Mouse (Mus musculus) lung, adult 18-20 months (tissue): ENCODE measurements around the gene Hist1h2bf.
"Not testable (repeated sequence)": the region's sequence is repeated elsewhere in the genome, so short reads cannot be mapped to it uniquely, and the experiment has no call there.

Source experiments
- DNase-seq, 2 experiments: peaks; one replicate each; pipeline ENCODE4 v3.0.0; 2022; ENCODE audit warnings: mixed read lengths in 2 of 2

Gene Hist1h2bf

DNA sequence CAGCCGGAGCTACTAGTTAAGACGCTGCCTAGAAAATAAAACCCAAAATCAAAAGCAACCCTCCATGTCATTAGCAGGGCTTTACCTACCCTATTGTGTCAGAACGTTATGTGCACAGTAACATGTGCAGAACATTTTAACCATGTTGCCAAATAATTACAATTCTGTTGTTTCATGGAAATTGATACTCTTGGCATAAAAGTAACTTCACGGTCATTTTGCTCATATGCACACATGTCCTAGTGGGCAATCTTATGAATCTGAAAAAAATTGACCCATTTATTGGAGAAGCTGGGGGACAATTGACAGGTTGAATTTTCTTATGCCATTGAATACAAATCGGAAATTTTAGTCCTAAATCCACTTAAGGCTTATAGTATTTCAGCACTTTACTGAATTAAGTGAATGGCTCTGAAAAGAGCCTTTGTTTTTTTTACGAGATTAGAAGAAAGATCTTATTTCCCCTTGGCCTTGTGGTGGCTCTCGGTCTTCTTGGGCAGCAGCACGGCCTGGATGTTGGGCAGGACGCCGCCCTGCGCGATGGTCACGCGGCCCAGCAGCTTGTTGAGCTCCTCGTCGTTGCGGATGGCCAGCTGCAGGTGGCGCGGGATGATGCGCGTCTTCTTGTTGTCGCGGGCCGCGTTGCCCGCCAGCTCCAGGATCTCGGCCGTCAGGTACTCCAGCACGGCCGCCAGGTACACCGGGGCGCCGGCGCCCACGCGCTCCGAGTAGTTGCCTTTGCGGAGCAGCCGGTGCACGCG lies 3.6 kb downstream of the Hist1h2bf start:
- not testable (repeated sequence) for DNase-seq

DNA sequence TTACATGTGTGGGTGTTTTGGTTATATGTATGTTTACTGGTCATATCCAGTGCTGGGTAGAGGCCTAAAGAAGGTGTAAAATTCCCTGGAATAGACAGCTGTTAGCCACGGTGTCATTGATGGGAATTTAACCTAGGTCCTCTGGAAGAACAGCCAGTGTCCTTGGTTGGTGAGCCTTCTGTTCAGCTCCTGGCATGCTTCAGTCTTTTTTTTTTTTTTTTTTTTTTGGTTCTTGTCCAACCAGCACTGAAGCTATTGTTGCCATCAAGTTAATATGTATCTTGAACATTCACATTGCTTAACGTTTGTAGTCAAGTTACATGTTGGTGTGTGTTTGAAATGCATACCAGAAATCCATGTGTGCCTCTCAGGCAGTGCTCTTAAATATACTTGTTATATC lies 9.5 kb downstream of the Hist1h2bf start:
- DNase-seq: no peak

DNA sequence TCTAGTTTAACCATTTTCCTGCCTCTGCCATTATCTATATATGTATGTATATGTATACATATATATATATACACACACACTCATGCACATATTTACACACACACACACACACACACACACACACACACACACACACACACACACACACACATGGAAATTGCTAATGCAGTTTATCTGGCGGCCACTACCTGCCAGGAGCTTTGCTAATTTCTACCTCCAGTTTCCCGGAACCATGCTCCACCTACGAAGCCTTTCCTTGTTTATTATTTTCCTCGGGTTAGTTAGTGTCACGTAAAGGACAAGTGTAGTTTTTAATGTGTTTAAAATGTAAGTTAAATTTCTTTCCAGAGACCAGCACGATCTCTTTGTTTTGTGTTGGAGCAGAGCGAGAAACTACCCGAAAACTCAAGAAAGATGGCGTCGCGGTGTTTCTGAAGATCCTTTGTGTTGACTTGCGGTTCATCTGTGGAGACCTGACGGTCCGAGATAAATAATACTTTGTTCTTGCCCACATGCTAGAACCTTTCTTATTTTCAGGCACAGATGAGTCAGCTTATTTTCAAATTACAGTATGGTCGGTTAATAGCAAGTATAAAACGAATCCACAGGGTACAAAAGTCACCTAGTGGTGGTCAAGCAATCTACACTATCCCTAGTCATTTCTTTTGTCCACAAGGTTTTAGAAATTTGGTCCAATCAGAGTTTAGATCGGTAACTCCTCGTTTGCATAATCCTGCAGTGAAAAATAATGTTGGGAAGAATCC lies 11.1 kb downstream of the Hist1h2bf start:
- no peak for DNase-seq

DNA sequence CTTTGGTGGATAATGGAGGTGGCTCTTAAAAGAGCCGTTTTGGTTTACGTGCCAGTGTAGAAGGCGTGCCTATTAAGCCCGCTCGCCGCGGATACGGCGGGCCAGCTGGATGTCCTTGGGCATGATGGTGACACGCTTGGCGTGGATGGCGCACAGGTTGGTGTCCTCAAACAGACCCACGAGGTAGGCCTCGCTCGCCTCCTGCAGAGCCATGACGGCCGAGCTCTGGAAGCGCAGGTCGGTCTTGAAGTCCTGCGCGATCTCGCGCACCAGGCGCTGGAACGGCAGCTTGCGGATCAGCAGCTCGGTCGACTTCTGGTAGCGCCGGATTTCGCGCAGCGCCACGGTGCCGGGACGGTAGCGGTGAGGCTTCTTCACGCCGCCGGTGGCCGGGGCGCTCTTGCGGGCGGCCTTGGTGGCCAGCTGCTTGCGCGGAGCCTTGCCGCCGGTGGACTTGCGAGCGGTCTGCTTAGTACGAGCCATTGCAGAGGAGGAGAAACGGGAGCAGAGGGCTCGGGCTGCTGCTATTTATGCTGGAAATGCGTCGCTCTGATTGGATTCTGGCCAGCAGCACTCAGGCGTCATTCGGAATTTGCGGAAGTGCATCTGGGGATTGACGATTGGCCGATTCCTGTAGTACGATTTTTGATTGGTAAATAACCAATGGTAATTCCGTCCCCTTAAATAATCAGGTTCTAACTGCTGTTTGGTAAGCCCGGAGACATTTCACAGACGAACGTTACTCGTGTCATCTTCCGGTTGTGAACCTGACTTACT lies 11.9 kb downstream of the Hist1h2bf start, which contains the start of gene Hist1h3e:
TSS of gene Hist1h3e (minus strand) at position 487 of the 777 bp plus-strand sequence.
- peak; percentile 92 to 94 for DNase-seq

DNA sequence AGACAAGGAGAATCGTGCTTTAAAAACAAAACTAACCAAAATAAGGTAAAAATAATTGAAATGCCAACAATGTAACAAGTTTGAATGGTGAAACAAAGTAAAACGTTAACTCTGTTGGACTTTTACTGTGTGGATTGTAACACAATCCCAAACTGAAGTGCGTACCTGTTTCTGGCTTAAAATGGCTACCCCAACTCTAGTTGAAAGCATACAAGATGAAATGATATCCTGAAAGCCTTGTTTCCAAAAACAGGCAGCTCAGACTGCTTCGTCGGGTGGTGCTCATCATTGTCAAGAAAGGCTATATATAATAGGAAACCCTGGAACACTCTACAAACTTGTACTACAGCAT lies 12.5 kb downstream of the Hist1h2bf start:
- DNase-seq: not testable (repeated sequence)

DNA sequence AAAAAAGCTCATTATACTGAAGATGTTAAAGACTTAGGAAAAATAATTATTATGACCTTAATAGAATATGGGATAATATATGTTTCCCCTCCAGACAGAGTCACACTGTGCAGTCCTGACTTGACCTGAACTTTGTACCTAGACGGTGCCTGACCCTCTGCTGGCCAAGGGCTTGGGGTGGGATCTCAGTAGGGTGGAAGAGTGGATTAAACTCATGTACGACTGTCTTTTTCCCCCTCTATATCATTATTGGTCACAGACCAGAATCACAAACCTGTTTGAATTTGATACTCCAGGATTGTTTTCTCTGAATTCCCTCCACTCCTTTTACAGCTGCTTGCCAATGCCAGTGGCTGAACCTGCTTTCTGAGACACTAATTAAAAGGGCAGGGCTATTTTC lies 13.3 kb downstream of the Hist1h2bf start:
- not testable (repeated sequence) for DNase-seq

DNA sequence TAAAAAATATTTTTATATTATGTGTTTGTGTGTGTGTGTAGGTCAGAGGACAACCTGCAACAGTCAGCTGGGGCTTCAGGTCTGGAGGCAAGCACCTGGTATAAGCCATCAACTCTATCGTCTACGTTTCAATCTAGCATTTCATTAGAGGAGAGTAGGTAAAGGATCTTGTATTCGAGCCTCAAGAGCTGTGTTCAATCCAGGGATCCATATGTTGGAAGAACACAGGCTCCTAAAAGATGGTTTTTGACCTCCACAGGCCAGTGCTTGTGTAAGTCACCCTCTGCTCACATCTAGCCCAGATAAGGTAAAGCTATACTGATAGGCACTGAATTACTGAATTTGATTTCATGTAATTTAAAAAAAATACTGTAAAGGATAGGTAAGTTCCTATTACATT lies 17.1 kb downstream of the Hist1h2bf start:
- no peak for DNase-seq

DNA sequence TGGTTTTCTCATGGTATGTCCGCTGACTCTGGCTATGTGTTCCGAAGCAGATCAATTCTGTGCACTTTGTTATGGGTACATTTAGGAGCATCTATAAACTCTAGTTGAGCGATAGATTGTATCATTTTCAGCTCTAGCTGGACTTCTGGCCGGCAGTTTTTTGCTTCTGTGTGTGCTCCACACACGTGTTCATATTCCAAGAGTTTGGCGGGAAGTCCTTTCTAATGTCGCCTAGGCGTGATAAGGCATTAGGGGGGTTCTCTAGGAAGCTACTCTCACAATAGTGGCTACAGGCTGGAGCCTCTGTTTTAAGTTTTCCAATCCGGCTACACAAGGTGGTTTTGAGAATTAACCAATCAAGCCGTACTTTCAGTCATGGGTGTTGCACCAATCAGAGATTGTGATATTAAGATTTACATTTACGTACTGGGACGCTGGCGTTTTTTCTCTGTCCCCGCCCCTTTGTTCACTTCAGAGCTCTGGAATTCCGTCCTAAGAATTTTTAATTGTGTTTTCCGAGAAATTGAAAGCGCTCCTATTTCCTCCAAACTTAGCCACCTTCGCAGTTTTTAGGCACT lies 18.1 kb downstream of the Hist1h2bf start:
- peak; percentile 51 to 81 for DNase-seq

DNA sequence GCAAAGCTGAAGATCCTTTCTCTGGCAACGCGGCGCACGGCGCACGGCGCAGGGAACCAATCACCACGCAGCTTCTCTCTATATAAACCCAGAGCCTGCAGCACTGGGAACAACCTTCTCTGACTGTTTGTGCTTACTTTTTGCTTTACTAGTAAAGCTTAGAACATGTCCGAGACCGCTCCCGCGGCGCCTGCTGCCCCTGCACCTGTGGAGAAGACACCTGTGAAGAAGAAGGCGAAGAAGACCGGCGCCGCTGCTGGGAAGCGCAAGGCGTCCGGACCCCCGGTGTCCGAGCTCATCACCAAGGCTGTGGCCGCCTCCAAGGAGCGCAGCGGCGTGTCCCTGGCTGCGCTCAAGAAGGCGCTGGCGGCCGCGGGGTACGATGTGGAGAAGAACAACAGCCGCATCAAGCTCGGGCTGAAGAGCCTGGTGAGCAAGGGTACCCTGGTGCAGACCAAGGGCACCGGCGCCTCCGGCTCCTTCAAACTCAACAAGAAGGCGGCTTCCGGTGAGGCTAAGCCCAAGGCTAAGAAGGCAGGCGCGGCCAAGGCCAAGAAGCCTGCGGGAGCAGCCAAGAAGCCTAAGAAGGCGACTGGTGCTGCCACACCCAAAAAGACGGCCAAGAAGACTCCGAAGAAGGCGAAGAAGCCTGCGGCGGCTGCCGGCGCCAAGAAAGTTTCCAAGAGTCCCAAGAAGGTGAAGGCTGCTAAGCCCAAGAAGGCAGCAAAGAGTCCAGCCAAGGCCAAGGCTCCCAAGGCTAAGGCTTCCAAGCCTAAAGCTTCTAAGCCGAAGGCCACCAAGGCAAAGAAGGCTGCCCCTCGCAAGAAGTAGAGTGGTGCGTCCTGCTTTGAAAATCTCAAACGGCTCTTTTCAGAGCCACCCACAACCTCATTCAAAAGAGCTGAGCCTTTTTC lies 18.8 kb downstream of the Hist1h2bf start:
- peak; percentile 64 to 70 for DNase-seq

DNA sequence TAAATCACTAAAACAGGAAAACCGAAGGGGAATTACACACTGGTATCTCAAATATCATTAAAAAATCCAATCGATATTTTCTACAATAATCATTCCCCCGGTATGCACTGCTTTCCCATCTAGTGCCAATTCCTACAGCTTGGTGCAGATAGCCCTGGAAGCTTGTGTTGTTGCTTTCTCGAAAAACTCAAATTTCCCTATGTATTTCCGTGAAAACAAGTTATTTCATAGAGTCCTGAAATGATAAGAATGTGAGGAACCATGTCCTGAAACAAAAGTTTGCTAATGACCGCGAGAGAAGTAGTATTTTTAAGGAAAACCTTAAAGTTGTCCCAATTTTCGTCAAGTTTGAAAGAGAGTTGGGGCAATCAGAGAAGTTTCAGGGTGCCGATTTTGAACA lies 19.6 kb downstream of the Hist1h2bf start:
- DNase-seq: no peak

DNA sequence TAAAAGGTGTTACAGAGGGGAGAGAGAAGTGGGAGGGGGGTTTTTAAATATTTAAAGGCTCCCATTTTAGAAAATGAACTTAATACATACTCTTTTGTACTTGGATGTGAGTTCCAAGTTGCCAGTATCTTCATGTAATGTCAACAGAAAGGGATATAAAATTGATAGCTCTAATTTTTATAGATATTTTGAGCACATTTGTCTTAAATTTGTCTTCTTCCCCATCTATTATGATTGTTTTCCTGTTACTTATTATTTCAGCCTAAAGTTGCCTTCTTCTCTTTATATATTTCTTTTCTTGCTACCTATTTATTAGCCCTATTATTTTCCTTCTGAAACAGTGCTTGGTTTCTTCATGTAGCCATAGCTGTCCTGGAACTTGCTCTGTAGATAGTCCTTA lies 21.0 kb downstream of the Hist1h2bf start, which contains the start of gene Hist1h1d:
TSS of gene Hist1h1d (plus strand) at position 301 of the 400 bp plus-strand sequence.
- DNase-seq: no peak

DNA sequence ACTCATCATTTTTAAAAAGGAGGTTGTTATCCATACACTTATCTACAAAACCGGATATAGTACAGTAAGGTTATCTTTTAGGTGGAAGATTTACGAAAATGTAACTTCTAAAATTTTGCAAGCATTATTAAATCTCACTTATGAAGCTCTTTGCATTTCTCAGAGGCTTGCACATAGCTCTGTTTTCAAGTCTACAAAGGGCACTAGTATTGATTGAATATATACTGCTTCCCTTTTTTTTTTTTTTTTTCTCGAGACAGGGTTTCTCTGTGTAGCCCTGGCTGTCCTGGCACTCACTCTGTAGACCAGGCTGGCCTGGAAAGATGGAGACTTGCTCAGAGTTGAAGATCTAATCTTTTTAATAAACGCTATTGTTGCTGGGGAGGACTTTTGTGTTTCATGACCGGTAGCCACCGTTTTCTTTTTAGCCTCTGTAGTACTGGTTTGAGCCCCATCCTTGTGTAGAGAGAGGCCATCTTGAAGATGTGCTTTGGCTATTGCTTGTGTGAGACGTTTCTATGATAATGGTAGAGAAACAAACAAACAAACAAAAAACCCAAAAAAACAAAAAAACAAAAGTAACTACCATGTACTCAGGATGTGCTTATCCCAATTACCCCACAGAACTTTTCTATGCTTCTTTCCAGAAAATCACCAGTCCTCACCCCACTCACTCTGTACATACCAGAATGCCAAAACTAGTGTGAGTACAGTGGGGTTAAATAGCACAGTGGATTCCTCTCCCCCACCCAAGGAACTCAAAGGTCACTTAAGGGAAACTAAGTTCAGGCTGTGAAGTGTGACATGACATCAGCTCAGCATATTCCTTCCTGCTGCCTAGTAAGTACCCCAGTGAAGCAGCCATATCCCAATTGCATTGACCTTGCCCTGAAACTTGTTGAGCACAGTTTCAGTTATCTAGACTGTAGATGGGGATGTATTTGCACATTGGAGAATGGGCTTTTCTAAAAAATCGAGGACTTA lies 21.8 kb downstream of the Hist1h2bf start:
- DNase-seq: no peak

DNA sequence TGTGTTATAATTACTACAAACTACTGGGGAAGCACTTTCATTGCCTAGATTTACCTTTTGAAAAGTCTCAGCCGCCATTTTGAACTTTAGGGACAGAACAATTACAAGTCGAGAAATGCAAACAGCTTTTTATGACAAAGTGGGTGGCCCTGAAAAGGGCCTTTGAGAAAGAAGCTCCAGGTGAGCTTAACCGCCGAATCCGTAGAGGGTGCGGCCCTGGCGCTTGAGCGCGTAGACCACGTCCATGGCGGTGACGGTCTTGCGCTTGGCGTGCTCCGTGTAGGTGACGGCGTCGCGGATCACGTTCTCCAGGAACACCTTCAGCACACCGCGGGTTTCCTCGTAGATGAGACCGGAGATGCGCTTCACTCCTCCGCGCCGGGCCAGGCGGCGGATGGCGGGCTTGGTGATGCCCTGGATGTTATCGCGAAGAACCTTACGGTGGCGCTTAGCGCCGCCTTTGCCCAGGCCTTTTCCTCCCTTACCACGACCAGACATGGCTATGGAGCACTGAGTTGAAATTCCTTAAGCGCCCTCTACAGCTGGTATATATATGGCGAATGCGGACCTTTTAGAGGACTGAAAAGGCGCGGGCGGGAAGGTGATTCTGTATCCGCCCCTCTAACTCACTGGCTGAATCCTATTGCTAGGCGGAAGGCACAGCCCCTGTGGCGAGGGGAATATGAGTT lies 22.7 kb downstream of the Hist1h2bf start, which contains the start of gene Hist1h4f:
TSS of gene Hist1h4f (minus strand) at position 503 of the 689 bp plus-strand sequence.
- DNase-seq: peak; percentile 81 to 90

DNA sequence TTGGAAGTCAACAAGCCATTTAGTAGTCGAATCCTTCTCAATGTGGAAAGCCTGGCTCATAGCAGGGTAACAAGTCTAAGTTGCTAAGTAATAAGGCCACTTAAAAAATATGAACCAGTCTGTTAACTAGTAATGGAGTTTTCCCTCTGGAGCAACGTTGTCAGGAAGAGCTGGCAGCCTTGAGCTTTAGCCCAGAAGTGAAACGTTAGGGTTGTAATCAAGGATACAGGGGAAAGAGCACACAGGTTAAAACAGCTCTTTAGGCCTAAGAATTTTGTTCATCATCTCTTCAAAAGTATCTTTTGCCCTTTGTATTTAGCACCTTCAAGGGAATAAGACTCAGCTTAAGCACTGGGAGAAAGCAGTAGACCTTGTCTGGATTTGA lies 23.2 kb downstream of the Hist1h2bf start:
- no peak for DNase-seq

DNA sequence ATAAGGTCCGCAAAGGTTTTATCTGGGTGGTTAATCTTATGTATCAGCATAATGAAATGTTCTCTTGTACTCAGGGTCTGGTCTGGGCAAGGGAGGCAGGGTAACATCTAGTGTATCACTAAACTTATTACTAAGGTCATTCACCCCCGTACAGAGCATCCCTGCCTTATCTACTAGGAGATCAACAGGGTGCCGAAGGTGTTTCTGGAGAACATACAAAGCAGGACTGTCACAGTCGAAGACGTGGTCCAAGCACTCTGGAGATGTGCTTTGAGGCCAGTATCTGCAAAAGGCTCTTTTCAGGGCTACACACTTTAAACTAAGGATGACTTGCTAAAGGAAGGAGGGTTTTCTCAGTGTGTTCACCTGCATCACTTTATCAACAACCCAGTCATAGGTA lies 27.3 kb downstream of the Hist1h2bf start:
- no peak for DNase-seq

DNA sequence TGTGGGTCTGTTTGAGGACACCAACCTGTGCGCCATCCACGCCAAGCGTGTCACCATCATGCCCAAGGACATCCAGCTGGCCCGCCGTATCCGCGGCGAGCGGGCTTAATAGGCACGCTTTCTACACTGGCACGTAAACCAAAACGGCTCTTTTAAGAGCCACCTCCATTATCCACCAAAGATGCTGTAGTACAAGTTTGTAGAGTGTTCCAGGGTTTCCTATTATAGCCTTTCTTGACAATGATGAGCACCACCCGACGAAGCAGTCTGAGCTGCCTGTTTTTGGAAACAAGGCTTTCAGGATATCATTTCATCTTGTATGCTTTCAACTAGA lies 29.2 kb downstream of the Hist1h2bf start:
- DNase-seq: not testable (repeated sequence)

DNA sequence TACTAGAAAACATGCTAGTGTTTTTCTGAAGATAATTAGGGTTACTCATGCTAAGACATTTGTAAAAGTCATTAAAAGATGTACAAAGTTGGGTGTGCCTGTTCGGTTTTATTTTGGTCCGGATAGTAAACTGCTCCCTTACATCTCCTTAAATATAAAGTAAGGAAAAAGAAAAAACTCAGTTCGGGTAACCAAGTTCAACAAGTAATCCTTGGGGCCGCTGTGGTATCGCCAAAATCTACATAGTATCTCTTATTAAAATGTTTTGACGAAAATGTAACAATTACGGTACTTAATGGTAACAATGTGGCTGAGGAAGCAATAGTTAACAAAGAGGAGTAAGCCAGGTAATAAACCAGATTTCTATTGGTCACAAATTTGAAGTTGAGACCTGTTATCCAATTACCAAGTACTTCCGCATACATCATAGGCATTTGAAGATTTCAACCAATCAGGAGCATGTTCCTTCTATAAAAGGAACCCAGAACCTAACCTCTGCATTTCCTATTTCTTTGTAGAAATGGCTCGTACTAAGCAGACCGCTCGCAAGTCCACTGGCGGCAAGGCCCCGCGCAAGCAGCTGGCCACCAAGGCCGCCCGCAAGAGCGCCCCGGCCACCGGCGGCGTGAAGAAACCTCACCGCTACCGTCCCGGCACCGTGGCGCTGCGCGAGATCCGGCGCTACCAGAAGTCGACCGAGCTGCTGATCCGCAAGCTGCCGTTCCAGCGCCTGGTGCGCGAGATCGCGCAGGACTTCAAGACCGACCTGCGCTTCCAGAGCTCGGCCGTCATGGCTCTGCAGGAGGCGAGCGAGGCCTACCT lies 29.8 kb downstream of the Hist1h2bf start, which contains the start of gene Hist1h3f:
TSS of gene Hist1h3f (plus strand) at position 88 of the 822 bp plus-strand sequence.
- peak; percentile 62 to 70 for DNase-seq

DNA sequence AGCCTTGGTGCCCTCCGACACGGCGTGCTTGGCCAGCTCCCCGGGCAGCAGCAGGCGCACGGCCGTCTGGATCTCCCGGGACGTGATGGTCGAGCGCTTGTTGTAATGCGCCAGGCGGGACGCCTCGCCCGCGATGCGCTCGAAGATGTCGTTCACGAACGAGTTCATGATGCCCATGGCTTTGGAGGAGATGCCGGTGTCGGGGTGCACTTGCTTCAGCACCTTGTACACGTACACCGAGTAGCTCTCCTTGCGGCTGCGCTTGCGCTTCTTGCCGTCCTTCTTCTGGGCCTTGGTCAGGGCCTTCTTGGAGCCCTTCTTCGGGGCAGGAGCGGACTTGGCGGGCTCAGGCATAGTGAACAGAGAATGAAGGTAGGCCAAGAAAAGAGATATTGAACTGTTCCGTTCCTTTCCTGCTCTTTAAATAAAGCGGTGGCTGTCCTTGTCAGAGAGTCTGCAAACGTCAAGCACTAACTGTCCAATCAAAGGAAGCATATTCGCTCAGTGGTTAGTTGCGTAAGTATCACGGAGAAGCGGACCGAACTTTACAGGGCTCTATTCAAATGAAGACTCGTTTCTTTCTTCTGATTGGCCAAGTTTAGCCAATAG lies 30.9 kb downstream of the Hist1h2bf start, which contains the start of gene Hist1h2bh:
TSS of gene Hist1h2bh (minus strand) at position 394 of the 609 bp plus-strand sequence.
- DNase-seq: peak; percentile 74 to 84
